Mouse (Mus musculus) embryo, embryonic 11.5 days (tissue): Measurements from ENCODE around the gene Ambp.
A peak's percentile ranks its signal among the peaks of the same experiment; 100 is the strongest.

Experiments
- DNase-seq: peaks from one replicate; pipeline ENCODE4 v3.0.0-alpha.2; 2012; ENCODE audit warnings: low read depth, low spot score

Gene Ambp

GRCm38 (mm10) chr4:63118639-63119437 lies 35.8 kb downstream of the Ambp start:
- peak; percentile 77 for DNase-seq

- DNase-seq, result no peak
These were observed 48.9 kb downstream of the Ambp start for GRCm38 (mm10) chr4:63105651-63106050.

GRCm38 (mm10) chr4:63102025-63102424 lies 52.6 kb downstream of the Ambp start:
- DNase-seq, result no peak

- DNase-seq, result no peak
These were observed 54.1 kb downstream of the Ambp start for GRCm38 (mm10) chr4:63100478-63100877.

- no peak for DNase-seq
These were observed 57.0 kb downstream of the Ambp start for GRCm38 (mm10) chr4:63097603-63098002.
